Mouse (Mus musculus): ENCODE measurements around the gene Kcnj12. TPM values are rescaled to one million over a fixed set of nuclear protein-coding genes. Genes with fewer than 3 reads are reported as not detected.

The Kcnj12 gene
- total and polyA plus RNA-seq, 3 experiments = not detected

GRCm38 (mm10) chr11:61067133-61067835 lies 44.9 kb downstream of the Kcnj12 start:
- peaks cover 0 to 16% of the 10 kb centered on the region in 2 experiments; a peak in 2 of 4 replicates for H3K4me1 ChIP-seq (ENCODE audit: control insufficient read depth in 1 of 2, insufficient read depth in 2 of 2, low read length in 2 of 2)
- H3K27me3 ChIP-seq (ENCODE audit: control insufficient read depth in 1 of 2, insufficient read depth in 2 of 2, low read length in 2 of 2) = peaks cover 4 to 6% of the 10 kb centered on the region in 2 experiments
- H3K27ac ChIP-seq (ENCODE audit: control insufficient read depth, low read depth, low read length) = no peak overlapping the region
- no peaks in the 10 kb centered on the region for H3K9me3 ChIP-seq (replicated peaks; ENCODE audit: insufficient read depth, low read length)
- DNase-seq (ENCODE audit: low read depth, low spot score) = peak; percentile 40
- no peaks in the 10 kb centered on the region for H3K36me3 ChIP-seq (ENCODE audit: control insufficient read depth in 1 of 2, insufficient read depth in 2 of 2, low read length in 2 of 2)
- no peak overlapping the region for H3K9ac ChIP-seq (ENCODE audit: control insufficient read depth, low read depth, low read length, poor library complexity, severe bottlenecking)
- TF ChIP-seq HCFC1 (IDR thresholded peaks at IDR 0.05; ENCODE audit: low read depth, low read length) (no peak), MXI1 (IDR thresholded peaks at IDR 0.05; ENCODE audit: low read depth, low read length) (no peak), UBTF (IDR thresholded peaks at IDR 0.05; ENCODE audit: borderline replicate concordance, insufficient read depth, low read depth, low read length) (no peak), ZNF384 (IDR thresholded peaks at IDR 0.05; ENCODE audit: low read depth, low read length) (no peak), ETS1 (IDR thresholded peaks at IDR 0.05; ENCODE audit: low read depth, low read length) (peak; percentile 46), JUND (IDR thresholded peaks at IDR 0.05; ENCODE audit: low read depth, low read length) (no peak), POLR2AphosphoS2 (IDR thresholded peaks at IDR 0.05; ENCODE audit: low read length) (no peak), ZMIZ1 (IDR thresholded peaks at IDR 0.05; ENCODE audit: low read depth, low read length) (no peak), MYB (IDR thresholded peaks at IDR 0.05; ENCODE audit: low read depth, low read length) (no peak), SMC3 (IDR thresholded peaks at IDR 0.05; ENCODE audit: low read depth, low read length) (no peak), ZC3H11A (IDR thresholded peaks at IDR 0.05; ENCODE audit: low read depth, low read length) (no peak), ELF1 (IDR thresholded peaks at IDR 0.05; ENCODE audit: low read depth, low read length) (no peak), MEF2A (IDR thresholded peaks at IDR 0.05; ENCODE audit: extremely low read depth, insufficient replicate concordance, low read depth, low read length, poor library complexity, severe bottlenecking) (no peak), GATA1 (IDR thresholded peaks at IDR 0.05; ENCODE audit: low read depth, low read length) (peak; percentile 43; the same call in 1 of the 2 replicates), CHD1 (IDR thresholded peaks at IDR 0.05; ENCODE audit: low read depth, low read length) (no peak), BHLHE40 (IDR thresholded peaks at IDR 0.05; ENCODE audit: borderline replicate concordance, low read depth, low read length) (no peak), USF2 (IDR thresholded peaks at IDR 0.05; ENCODE audit: borderline replicate concordance in 1 of 2, insufficient read depth in 1 of 2, low read depth in 1 of 2, low read length in 2 of 2) (no peak)
- H3K4me3 ChIP-seq (ENCODE audit: control insufficient read depth in 1 of 2, insufficient read depth in 1 of 2, low read depth in 2 of 2, low read length in 2 of 2) = no peak overlapping the region
- H3K79me2 ChIP-seq (ENCODE audit: control insufficient read depth, insufficient read depth, low read length, poor library complexity) = no peaks in the 10 kb centered on the region

GRCm38 (mm10) chr11:61068866-61069265 lies 46.5 kb downstream of the Kcnj12 start:
- H3K79me2 ChIP-seq (ENCODE audit: control insufficient read depth, insufficient read depth, low read length, poor library complexity) = no peaks in the 10 kb centered on the region
- H3K36me3 ChIP-seq (ENCODE audit: control insufficient read depth in 1 of 2, insufficient read depth in 2 of 2, low read length in 2 of 2) = no peaks in the 10 kb centered on the region
- H3K9ac ChIP-seq (ENCODE audit: control insufficient read depth, low read depth, low read length, poor library complexity, severe bottlenecking) = no peak overlapping the region
- TF ChIP-seq MYC (IDR thresholded peaks at IDR 0.05; ENCODE audit: low read depth, low read length) = no peak
- no peak for TF ChIP-seq BHLHE40 (IDR thresholded peaks at IDR 0.05; ENCODE audit: borderline replicate concordance, low read depth, low read length)
- DNase-seq (ENCODE audit: low read depth, low spot score) = peak; percentile 31
- H3K27ac ChIP-seq (ENCODE audit: control insufficient read depth, low read depth, low read length) = no peak overlapping the region
- H3K4me1 ChIP-seq (ENCODE audit: control insufficient read depth in 1 of 2, insufficient read depth in 2 of 2, low read length in 2 of 2) = peaks cover 0 to 16% of the 10 kb centered on the region in 2 experiments; a peak in 2 of 4 replicates
- H3K4me3 ChIP-seq (ENCODE audit: control insufficient read depth in 1 of 2, insufficient read depth in 1 of 2, low read depth in 2 of 2, low read length in 2 of 2) = no peak overlapping the region
- H3K9me3 ChIP-seq (replicated peaks; ENCODE audit: insufficient read depth, low read length) = no peaks in the 10 kb centered on the region
- peaks cover 4 to 6% of the 10 kb centered on the region in 2 experiments for H3K27me3 ChIP-seq (ENCODE audit: control insufficient read depth in 1 of 2, insufficient read depth in 2 of 2, low read length in 2 of 2)
